In the genomic region with DNA sequence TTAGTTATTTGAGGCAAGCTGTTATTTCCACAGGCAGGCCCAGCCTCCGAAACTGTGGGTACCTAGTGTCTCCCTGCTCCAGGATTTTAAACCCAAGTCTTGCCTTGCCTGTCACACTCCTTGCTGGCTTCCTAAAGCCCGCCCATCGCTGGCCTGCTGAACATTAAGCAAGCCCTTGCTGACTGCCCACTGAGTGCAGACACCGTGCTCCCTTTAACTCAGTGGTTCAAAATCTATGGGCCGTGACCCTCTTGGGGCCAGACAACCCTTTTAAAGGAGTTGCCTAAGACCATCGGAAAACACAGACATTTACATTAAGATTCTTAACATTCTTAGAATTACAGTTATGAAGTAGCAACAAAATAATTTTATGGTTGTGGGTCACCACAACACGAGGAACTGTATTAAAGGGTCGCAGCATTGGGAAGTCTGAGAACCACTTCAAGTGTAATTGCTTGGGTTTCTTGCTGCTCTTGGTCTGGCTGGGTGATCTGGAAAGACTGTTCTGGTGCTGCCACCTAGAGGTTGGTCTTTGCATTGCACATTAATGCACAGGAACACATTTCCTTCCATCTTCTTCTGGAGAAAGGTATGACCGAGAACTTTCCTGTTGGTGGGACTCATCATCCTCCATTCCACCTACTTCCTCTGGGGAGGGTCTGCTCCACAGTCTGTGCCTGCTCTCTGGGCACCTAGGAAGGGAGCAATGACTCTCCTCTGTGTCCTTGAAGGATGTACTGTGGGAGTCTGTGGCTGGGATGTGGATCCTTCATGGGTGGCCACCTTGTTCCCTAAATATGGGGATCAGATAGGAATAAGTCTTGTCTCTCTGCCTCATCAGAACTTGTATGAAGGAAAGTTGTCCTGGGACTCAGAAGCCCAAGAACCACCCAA, we compare ENCODE assay signal across 8 mouse cellular contexts. TPM values are rescaled to one million over a fixed set of nuclear protein-coding genes. Genes with fewer than 3 reads are reported as not detected.
DNase-seq lines count a peak whose midpoint lies in the region; ATAC-seq lines count a peak whose summit lies in the region.

No protein-coding gene starts in this region.

- WGBS in forebrain, embryonic 13.5 days, result 58% methylated on average over 9 of the region's 9 CpGs

- H3K36me3 ChIP-seq in forebrain, embryonic 13.5 days (ENCODE audit: poor library complexity, severe bottlenecking), result no peaks in the 10 kb centered on the region

- no peak overlapping the region for H3K4me3 ChIP-seq in forebrain, embryonic 13.5 days

- ATAC-seq in forebrain, embryonic 13.5 days, result peak; percentile 63

- no peaks in the 10 kb centered on the region for H3K4me1 ChIP-seq in forebrain, embryonic 13.5 days

- H3K9me3 ChIP-seq in forebrain, embryonic 13.5 days (replicated peaks), result no peaks in the 10 kb centered on the region

- DNase-seq in MN1 (ENCODE audit: low spot score), result peak; percentile 81
- DNase-seq in c-Kit-positive CD71-positive TER-119-positive erythroid progenitor cells, embryonic 14.5 days (ENCODE audit: low spot score), result peak; percentile 63
- DNase-seq in heart, postnatal 4 days, result peak; percentile 90
- DNase-seq in layer of hippocampus, adult 9-10 months (ENCODE audit: low spot score), result peak; percentile 67
- DNase-seq in lung, postnatal 36 days, result peak; percentile 90
- DNase-seq in right cerebral cortex, postnatal 14 days, result peak; percentile 85
- peak; percentile 60 to 80 for DNase-seq in urinary bladder, postnatal 4 days (ENCODE audit: low spot score in 2 of 2)

- no peak overlapping the region for H3K4me2 ChIP-seq in forebrain, embryonic 13.5 days

- no peak overlapping the region for H3K27ac ChIP-seq in forebrain, embryonic 13.5 days

- H3K27me3 ChIP-seq in forebrain, embryonic 13.5 days, result no peaks in the 10 kb centered on the region

- H3K9ac ChIP-seq in forebrain, embryonic 13.5 days, result no peak overlapping the region

RNA-seq across cellular contexts. Expression of a gene that starts 31.0 kb away (rescaled TPM):
- polyA plus RNA-seq in forebrain, embryonic 13.5 days (2015; fragmentation: Nextera tagmentation; extraction: Ambion mirVana), result 188 and 198 TPM in 2 replicates
- total RNA-seq in heart, postnatal 4 days (2021), result 100 to 1,000 TPM in 1 of 2 experiments, 10 to 100 TPM in 1; 94.4 to 103 TPM

RNA-seq across cellular contexts. Expression of a gene that starts 31.4 kb away (rescaled TPM):
- 21.1 and 24.9 TPM in 2 replicates for polyA plus RNA-seq in forebrain, embryonic 13.5 days (2015; fragmentation: Nextera tagmentation; extraction: Ambion mirVana)
- total RNA-seq in heart, postnatal 4 days (2021), result 10 to 100 TPM; 36.4 to 42.8 TPM
